Mouse (Mus musculus) adrenal gland, adult 10 weeks (tissue): ENCODE measurements around the gene Oosp1. TPM values are rescaled to one million over a fixed set of nuclear protein-coding genes. Genes with fewer than 3 reads are reported as not detected.

Experiments used
- polyA plus RNA-seq: library from polyadenylated mRNA; stranded (reverse); fragments of 350-450 nt; fragmentation: Illumina TruSeq; extraction: RNeasy Lipid Tissue Mini Kit (QIAGEN cat#74804); gene quantifications from one replicate; pipeline ENCODE4 v1.2.3, GENCODE M21; 2014; ENCODE audit warnings: low read depth, low replicate concordance

Oosp1 gene
- 3.4 TPM for polyA plus RNA-seq

DNA sequence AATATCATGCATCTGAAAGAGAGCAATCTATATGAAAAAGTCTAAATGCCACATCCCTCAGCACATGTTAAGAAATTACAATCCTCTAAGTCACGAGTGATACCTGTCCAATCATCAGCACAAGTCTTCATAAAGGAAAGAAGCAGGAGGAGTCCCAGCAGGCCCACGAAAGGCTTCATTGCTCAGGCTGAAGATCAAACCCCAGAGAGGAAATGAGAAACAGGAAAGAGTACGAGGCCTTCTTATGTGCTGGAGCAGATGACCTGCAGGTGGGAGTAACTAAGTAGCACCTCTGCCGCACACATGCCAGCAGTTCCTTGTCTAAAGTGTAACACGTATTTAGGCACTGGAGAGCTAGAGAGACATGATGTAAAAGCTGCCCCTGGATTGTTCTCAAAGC lies at the start of gene Oosp1:
Gene Oosp1, minus strand, starts transcription at position 312 of the 400 bp plus-strand sequence.

DNA sequence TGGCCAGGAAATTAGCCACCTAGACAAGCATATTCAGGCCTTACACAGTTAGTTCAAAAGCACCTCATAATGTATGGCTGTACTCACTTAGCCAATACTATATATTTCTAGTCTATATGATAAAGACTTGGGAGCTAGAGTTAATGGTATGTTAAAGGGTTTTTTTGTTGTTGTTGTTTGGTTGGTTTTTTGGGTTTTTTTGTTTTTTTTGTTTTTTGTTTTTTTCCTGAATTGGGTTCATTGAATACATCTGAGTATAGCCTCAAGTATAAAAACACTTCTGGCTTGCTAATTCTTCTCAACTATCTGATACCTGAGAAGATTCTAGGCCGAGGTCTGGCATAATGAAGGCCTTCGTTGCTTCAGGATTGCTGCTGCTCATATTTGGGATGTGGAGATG lies 5.8 kb upstream of the Oosp1 start, which contains the start of gene Oosp3:
Gene Oosp3, plus strand, starts transcription at position 301 of the 400 bp plus-strand sequence.

DNA sequence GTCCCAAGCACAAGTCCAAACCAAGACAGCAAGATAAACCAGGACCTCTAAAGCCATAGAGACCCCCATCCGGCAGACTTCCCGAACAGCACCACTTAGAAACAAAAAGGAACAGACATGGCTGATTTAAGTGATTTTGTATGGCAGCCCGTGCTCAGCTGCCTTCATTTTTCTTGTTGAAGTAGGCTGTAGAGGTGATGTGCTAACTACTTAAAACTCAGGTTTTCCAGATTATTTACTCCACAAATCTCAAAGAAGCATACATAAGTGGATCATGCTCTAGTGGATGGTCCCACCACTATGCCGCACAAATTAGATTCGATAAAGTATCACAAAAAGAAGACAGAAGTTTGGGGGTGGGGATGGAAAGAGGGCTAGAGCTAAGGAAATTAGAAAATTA lies 30.5 kb downstream of the Oosp1 start, which contains the start of gene Oosp2:
Gene Oosp2, minus strand, starts transcription at position 101 of the 400 bp plus-strand sequence.

DNA sequence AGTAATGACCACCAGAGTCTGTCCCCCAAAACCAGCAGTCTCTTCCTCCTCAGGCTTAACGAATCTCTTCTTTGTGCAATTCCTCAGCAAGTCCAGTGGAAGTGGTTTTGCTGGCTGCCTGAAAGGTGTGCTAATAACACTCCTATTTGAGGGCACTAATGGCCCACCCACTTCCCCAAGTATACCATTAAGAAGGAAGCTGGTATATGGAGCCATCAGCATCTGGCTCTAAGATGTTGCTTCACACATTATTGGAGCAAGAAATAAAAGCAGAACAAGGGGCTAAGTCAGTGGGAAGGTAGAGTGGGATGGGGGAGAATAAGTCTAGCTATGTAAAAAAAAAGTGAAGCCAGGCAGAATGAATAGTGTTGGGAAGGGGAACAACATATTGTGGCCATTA lies 50.2 kb downstream of the Oosp1 start, which contains the start of gene Ms4a3:
Gene Ms4a3, minus strand, starts transcription at position 120 of the 400 bp plus-strand sequence.

DNA sequence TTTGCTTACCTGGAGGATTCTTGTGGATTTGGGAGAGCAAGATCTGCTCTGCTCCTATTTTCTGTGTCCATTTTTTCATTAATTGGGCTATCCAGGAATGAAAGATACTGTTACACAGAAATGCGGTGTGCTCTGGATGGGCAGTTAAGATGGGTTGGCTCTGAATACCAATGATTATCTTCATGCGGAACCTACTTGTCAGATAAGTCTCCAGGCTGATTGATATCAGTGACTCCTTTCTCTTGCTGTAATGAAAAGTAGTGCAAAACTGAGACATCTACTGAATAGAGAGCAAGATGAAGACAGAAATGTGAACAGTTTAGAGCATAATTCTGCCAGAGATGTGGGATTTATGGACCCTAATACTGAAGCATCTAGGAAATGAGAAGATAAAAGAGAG lies 67.4 kb downstream of the Oosp1 start, which contains the start of gene Ms4a2:
Gene Ms4a2, minus strand, starts transcription at position 169 of the 400 bp plus-strand sequence.

Other genes starting within 250 kb of the Oosp1 start
- 3.3 TPM for gene Ms4a4b, start 247.6 kb downstream of the Oosp1 start, polyA plus RNA-seq
- 37.9 TPM for gene Ms4a6c, start 221.8 kb downstream of the Oosp1 start, polyA plus RNA-seq
- gene Gm8369, start 205.2 kb downstream of the Oosp1 start, polyA plus RNA-seq = 0.82 TPM
- 22.9 TPM for gene Ms4a6b, start 174.6 kb downstream of the Oosp1 start, polyA plus RNA-seq
- 19.2 TPM for gene Ms4a4d, start 154.3 kb downstream of the Oosp1 start, polyA plus RNA-seq
- 18.7 TPM for gene Ms4a6d, start 86.3 kb downstream of the Oosp1 start, polyA plus RNA-seq
- gene Ms4a2, start 67.4 kb downstream of the Oosp1 start, polyA plus RNA-seq = 0.64 TPM
- gene Ms4a3, start 50.3 kb downstream of the Oosp1 start, polyA plus RNA-seq = not detected
- gene Oosp2, start 30.6 kb downstream of the Oosp1 start, polyA plus RNA-seq = 3.6 TPM
- not detected for gene Oosp3, start 5.9 kb upstream of the Oosp1 start, polyA plus RNA-seq
- gene Gif, start 56.4 kb upstream of the Oosp1 start, polyA plus RNA-seq = not detected
- 58.3 TPM for gene Mrpl16, start 79.2 kb upstream of the Oosp1 start, polyA plus RNA-seq
- 17.1 TPM for gene Stx3, start 128.3 kb upstream of the Oosp1 start, polyA plus RNA-seq
- gene Olfr1417, start 148.1 kb upstream of the Oosp1 start, polyA plus RNA-seq = not detected
- gene Olfr1418, start 169.9 kb upstream of the Oosp1 start, polyA plus RNA-seq = not detected
- not detected for gene Olfr1419, start 184.0 kb upstream of the Oosp1 start, polyA plus RNA-seq
- not detected for gene Olfr1420, start 195.4 kb upstream of the Oosp1 start, polyA plus RNA-seq
- 39.1 TPM for gene Patl1, start 221.2 kb upstream of the Oosp1 start, polyA plus RNA-seq